Mouse (Mus musculus) liver, embryonic 15.5 days (tissue): ENCODE results near the gene Baiap2l2. TPM values are rescaled to one million over a fixed set of nuclear protein-coding genes. Genes with fewer than 3 reads are reported as not detected.

Experiments used
- ATAC-seq: fragments of 200-750 bp; cut with Nextera tagmentation; 2 replicates; pipeline ENCODE4 v1.8.0; 2017; ENCODE audit warnings: moderate number of reproducible peaks, mild to moderate bottlenecking, moderate library complexity; ENCODE audit not compliant: insufficient read depth
- H3K27ac ChIP-seq: fragments of 300-500 bp; sonication (generic); replicated peaks from 2 replicates; pipeline ENCODE4 v1.5.1; 2015; ENCODE audit warnings: mild to moderate bottlenecking, inconsistent platforms
- H3K27me3 ChIP-seq: fragments of 300-500 bp; sonication (generic); 2 replicates; pipeline ENCODE4 v1.6.1; 2015; ENCODE audit warnings: mild to moderate bottlenecking, inconsistent platforms
- H3K36me3 ChIP-seq: fragments of 300-500 bp; sonication (generic); replicated peaks from 2 replicates; pipeline ENCODE4 v1.6.1; 2015; ENCODE audit warnings: moderate library complexity, mild to moderate bottlenecking, inconsistent platforms
- H3K4me1 ChIP-seq: fragments of 300-500 bp; sonication (generic); replicated peaks from 2 replicates; pipeline ENCODE4 v1.6.1; 2015; ENCODE audit warnings: inconsistent platforms
- H3K4me2 ChIP-seq: fragments of 300-500 bp; sonication (generic); 2 replicates; pipeline ENCODE4 v1.6.1; 2015; ENCODE audit warnings: moderate library complexity, mild to moderate bottlenecking, inconsistent platforms
- H3K4me3 ChIP-seq: fragments of 300-500 bp; sonication (generic); replicated peaks from 2 replicates; pipeline ENCODE4 v1.5.1; 2015; ENCODE audit warnings: mild to moderate bottlenecking, inconsistent platforms
- H3K9ac ChIP-seq: fragments of 300-500 bp; sonication (generic); 2 replicates; pipeline ENCODE4 v1.6.1; 2015; ENCODE audit warnings: moderate library complexity, mild to moderate bottlenecking, inconsistent platforms
- H3K9me3 ChIP-seq: fragments of 300-500 bp; sonication (generic); replicated peaks from 2 replicates; pipeline ENCODE4 v1.6.1; 2016; ENCODE audit warnings: inconsistent platforms
- WGBS: fragments of 180-500 bp; shearing (Covaris S2); methylation state at CpG from one replicate; pipeline ENCODE4 v1.1.7; 2015; ENCODE audit warnings: mixed read lengths; ENCODE audit not compliant: insufficient replicate concordance; 5-methylcytosine and 5-hydroxymethylcytosine counted together
- polyA plus RNA-seq: library from polyadenylated mRNA; unstranded; fragments of >200 nt; fragmentation: Nextera tagmentation; extraction: Ambion mirVana; gene quantifications from 2 replicates; pipeline ENCODE4 v1.2.1, GENCODE M21; 2015

Baiap2l2 gene
- 2.4 and 2.7 TPM in 2 replicates for polyA plus RNA-seq

GRCm38 (mm10) chr15:79285399-79285798, at the start of gene Baiap2l2:
Baiap2l2 (minus strand) TSS chr15:79285537.
- 57% methylated on average over 10 of the region's 10 CpGs for WGBS
- peak; percentile 25; the same call in 1 of the 2 replicates for ATAC-seq
- no peak within 1 kb of the TSS for H3K9ac ChIP-seq

DNA sequence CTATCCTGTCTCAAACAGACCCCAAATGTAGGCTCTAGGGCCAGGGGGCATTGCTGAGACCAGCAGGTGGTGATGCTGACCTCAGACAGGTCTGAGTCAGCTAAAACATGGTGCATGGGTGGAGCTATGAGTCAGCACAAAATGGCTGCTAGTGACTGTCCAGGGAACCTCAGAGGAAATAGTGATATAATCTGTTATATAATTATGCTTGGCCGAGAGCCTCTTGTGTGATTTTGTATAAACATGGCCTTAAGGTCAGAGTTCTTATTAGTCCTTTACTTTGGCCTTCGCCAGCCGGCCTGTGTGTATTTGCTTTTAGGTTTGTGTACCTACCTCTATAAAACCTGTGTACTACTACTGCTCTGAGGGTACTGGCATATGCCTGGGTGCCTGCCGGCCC, 48.1 kb upstream of the Baiap2l2 start:
- peak; percentile 62 for ATAC-seq
- peak overlapping the region; percentile 6; the same call in 1 of the 2 replicates for H3K4me2 ChIP-seq
- H3K9ac ChIP-seq = no peak overlapping the region
- no peaks in the 10 kb centered on the region for H3K9me3 ChIP-seq
- H3K4me1 ChIP-seq = peaks cover 31% of the 10 kb centered on the region
- WGBS = 45% methylated on average over 4 of the region's 4 CpGs
- no peaks in the 10 kb centered on the region for H3K36me3 ChIP-seq
- peak overlapping the region; percentile 45 for H3K27ac ChIP-seq
- H3K27me3 ChIP-seq = no peaks in the 10 kb centered on the region
- H3K4me3 ChIP-seq = no peak overlapping the region

More at GRCm38 (mm10) chr15:79285399-79285798, at the start of gene Baiap2l2:
- Histone ChIP-seq H3K9me3 (no peaks in the 10 kb centered on the region), H3K36me3 (0 out of 2 replicates have a peak, but pooled peaks cover 12% of the 10 kb centered on the region), H3K4me3 (peak within 1 kb of the TSS; percentile 12; the same call in 1 of the 2 replicates), H3K4me2 (peak within 1 kb of the TSS; percentile 29; the same call in 1 of the 2 replicates), H3K4me1 (peaks cover 34% of the 10 kb centered on the region), H3K27me3 (no peaks in the 10 kb centered on the region), H3K27ac (no peak within 1 kb of the TSS; the same call in 1 of the 2 replicates)

GRCm38 (mm10) chr15:79330521-79330920, 45.2 kb upstream of the Baiap2l2 start:
- Histone ChIP-seq H3K4me3 (no peak overlapping the region), H3K9me3 (no peaks in the 10 kb centered on the region), H3K9ac (no peak overlapping the region), H3K27me3 (no peaks in the 10 kb centered on the region), H3K4me1 (peaks cover 55% of the 10 kb centered on the region), H3K4me2 (no peak overlapping the region), H3K36me3 (no peaks in the 10 kb centered on the region), H3K27ac (no peak overlapping the region)
- no peak for ATAC-seq
- 70% methylated on average over 4 of the region's 4 CpGs for WGBS

DNA sequence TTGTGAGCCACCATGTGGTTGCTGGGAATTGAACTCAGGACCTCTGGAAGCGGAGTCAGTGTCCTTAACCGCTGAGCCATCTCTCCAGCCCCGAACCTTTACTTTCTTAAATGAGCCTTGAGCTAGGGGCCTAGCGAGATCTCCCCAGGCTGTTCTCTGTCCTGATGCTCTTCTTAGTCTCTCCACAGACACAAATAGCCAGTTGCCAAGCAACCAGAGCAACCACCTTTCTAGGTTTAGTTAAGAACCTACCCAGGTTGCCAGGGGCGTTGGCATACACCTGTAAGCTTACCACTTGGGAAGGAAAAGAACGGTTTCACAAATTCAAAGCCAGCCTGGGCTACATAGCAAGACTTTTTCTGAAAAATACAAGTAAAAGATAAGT, 44.6 kb upstream of the Baiap2l2 start:
- no peak overlapping the region for H3K27ac ChIP-seq

DNA sequence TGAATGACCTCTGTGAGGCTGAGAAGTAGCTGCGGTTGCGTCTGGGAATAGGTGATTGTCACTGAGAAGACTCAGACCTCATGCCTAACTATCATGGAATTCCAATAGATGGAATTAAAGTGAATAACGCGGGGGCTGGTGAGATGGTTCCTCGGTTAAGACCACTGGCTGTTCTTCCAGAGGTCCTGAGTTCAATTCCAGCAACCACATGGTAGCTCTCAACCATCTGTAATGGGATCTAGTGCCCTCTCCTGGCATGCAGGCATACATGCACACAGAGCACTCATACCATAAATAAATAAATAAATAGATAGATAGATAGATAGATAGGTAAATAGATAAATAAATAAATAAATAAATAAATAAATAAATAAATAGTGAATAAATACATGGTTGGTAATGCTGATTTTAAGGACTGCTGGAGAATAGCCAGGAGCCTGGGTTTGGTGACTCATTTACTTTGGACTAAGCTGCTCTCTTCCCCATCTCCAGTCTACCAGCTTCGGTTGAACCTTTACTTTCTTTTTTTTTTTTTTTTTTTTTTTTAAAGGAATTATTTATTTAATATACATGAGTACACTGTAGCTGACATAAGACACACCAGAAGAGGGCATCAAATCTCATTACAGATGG, 44.1 kb upstream of the Baiap2l2 start:
- Histone ChIP-seq H3K4me2 (no peak overlapping the region), H3K27ac (peak overlapping the region; percentile 90; the same call in 1 of the 2 replicates), H3K36me3 (no peaks in the 10 kb centered on the region), H3K4me1 (peaks cover 60% of the 10 kb centered on the region), H3K9ac (no peak overlapping the region), H3K4me3 (no peak overlapping the region), H3K27me3 (no peaks in the 10 kb centered on the region), H3K9me3 (no peaks in the 10 kb centered on the region)
- no peak for ATAC-seq
- WGBS = 84% methylated on average over 6 of the region's 6 CpGs

More for the DNA sequence above, 44.6 kb upstream of the Baiap2l2 start:
- 83% methylated on average over 6 of the region's 6 CpGs for WGBS
- Histone ChIP-seq H3K4me2 (no peak overlapping the region), H3K9ac (no peak overlapping the region), H3K9me3 (no peaks in the 10 kb centered on the region), H3K4me3 (no peak overlapping the region), H3K36me3 (no peaks in the 10 kb centered on the region), H3K4me1 (peaks cover 56% of the 10 kb centered on the region), H3K27me3 (no peaks in the 10 kb centered on the region)
- ATAC-seq = no peak

- Histone ChIP-seq H3K4me3 (peak overlapping the region; percentile 72; the same call in 1 of the 2 replicates), H3K4me1 (peaks cover 62% of the 10 kb centered on the region), H3K4me2 (peak overlapping the region; percentile 87), H3K9me3 (no peaks in the 10 kb centered on the region), H3K27ac (peak overlapping the region; percentile 90; the same call in 1 of the 2 replicates), H3K36me3 (no peaks in the 10 kb centered on the region), H3K27me3 (no peaks in the 10 kb centered on the region), H3K9ac (no peak overlapping the region; the same call in 1 of the 2 replicates)
- ATAC-seq = no peak
- 57% methylated on average over 4 of the region's 4 CpGs for WGBS
These were observed 43.6 kb upstream of the Baiap2l2 start for GRCm38 (mm10) chr15:79328939-79329275.

GRCm38 (mm10) chr15:79328058-79328938, 43.0 kb upstream of the Baiap2l2 start, which contains the start of gene Pla2g6:
Pla2g6 (minus strand) TSS chr15:79328390.
- H3K4me3 ChIP-seq = peak within 1 kb of the TSS; percentile 72
- no peaks in the 10 kb centered on the region for H3K27me3 ChIP-seq
- no peaks in the 10 kb centered on the region for H3K36me3 ChIP-seq
- peak within 1 kb of the TSS; percentile 82 for H3K9ac ChIP-seq
- H3K4me2 ChIP-seq = peak within 1 kb of the TSS; percentile 87
- WGBS = under 1% methylated on average over 46 of the region's 46 CpGs
- peaks cover 62% of the 10 kb centered on the region for H3K4me1 ChIP-seq
- ATAC-seq = peak; percentile 94
- no peaks in the 10 kb centered on the region for H3K9me3 ChIP-seq
- H3K27ac ChIP-seq = peak within 1 kb of the TSS; percentile 90

DNA sequence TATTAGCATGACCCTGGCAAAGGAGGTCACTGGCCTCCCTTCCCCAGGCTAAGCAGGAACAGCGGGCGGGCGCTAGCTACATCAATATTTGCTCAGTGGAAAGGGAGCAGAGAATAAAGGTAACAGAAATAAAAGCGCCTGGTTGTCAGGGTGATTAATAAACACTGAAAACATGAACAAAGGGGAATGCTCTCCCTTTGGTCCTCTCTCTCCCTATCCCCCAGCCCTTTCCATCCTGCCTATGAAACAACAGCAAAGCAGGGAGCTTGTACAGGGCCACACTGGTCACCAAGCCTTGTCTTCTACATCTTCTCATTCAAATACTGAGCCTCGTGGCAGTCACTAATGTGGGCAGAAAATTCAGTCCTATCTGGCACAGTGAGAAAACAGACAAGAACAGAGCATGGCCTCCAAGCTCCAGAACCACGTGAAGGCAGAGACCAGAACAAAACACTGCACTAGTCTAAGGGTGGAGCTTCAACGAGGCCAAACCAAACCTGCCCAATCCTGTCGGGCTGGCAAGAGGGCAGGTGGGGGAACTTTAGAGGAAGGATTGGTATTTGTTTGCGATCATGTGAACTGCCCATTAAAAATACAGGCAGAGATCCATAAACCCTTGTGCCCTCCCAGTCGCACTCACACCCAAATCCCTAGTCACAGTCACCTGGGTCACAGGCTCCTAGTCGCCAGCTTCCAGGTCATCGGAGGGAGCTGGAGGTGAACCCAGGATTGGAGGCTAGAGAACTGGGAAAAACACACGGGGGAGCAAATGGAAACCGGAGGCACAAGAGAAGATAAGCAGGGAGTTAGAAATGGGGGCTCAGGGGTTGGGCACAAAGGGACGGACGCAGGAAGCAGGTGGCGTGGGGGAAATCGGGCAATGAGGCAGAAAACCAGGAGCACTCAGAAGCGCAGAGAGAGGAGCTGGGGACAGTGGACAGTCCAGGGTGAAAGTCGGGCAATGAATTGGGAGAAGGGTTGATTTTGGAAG, 41.9 kb upstream of the Baiap2l2 start:
- H3K4me3 ChIP-seq = peak overlapping the region; percentile 72
- peaks cover 66% of the 10 kb centered on the region for H3K4me1 ChIP-seq
- H3K27ac ChIP-seq = peak overlapping the region; percentile 90
- peak; percentile 10 for ATAC-seq
- no peaks in the 10 kb centered on the region for H3K36me3 ChIP-seq
- H3K9ac ChIP-seq = peak overlapping the region; percentile 82
- no peaks in the 10 kb centered on the region for H3K27me3 ChIP-seq
- H3K9me3 ChIP-seq = no peaks in the 10 kb centered on the region
- WGBS = 15% methylated on average over 20 of the region's 20 CpGs
- H3K4me2 ChIP-seq = peak overlapping the region; percentile 87

DNA sequence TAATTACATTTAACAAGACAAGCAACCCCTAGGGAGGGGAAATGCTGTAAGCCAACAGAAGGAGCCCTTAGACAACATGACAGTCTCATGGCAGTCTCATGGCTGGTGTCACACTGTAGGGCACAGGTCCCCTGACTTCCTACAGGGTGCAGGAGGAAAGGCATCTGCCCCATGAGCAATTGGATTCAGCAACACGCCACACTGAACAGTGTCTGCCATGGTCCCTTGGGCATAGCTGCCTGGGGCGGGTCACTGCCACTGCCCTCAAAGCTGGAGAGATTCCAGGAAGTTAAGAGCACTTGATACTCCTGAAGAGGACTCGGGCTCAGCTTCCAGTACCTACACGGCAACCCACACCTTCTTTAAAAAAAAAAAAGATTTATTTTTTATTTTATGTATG, 40.9 kb upstream of the Baiap2l2 start:
- Histone ChIP-seq H3K4me3 (peak overlapping the region; percentile 72; the same call in 1 of the 2 replicates), H3K4me1 (peaks cover 75% of the 10 kb centered on the region), H3K27ac (0 out of 2 replicates have a peak overlapping the region, but pooled peaks have one; percentile 24), H3K27me3 (no peaks in the 10 kb centered on the region), H3K9ac (no peak overlapping the region), H3K9me3 (no peaks in the 10 kb centered on the region), H3K4me2 (peak overlapping the region; percentile 87), H3K36me3 (no peaks in the 10 kb centered on the region)
- no peak for ATAC-seq
- 44% methylated on average over 4 of the region's 4 CpGs for WGBS

DNA sequence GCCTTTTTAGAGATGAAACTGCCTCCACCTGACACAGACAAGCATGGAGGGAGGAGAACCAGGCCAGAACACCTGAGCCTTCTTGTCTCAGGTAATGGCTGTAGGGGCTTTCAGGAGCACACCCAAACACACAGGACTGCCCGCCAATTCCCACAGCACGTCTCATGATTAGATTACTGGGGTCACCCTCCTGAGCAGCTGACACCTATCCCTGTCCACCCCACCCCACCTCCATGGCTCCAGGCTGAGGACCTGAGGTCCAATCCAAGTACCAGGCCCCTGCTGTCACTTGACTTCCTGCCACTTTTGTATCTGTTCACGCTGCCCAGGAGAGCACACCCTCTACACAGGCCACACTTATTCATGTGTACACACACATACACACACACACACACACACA, 40.4 kb upstream of the Baiap2l2 start:
- ATAC-seq = no peak
- Histone ChIP-seq H3K9me3 (no peaks in the 10 kb centered on the region), H3K9ac (no peak overlapping the region), H3K27ac (no peak overlapping the region), H3K27me3 (no peaks in the 10 kb centered on the region), H3K4me2 (no peak overlapping the region), H3K4me1 (peaks cover 78% of the 10 kb centered on the region), H3K36me3 (no peaks in the 10 kb centered on the region), H3K4me3 (no peak overlapping the region)
- WGBS = 46% methylated on average over 3 of the region's 3 CpGs
